Mouse (Mus musculus): Measurements from ENCODE around the gene Edn3.
A peak's percentile ranks its signal among the peaks of the same experiment; 100 is the strongest.

Gene Edn3

GRCm38 (mm10) chr2:174797495-174798068 lies 37.2 kb downstream of the Edn3 start:
- no peak for DNase-seq

DNA sequence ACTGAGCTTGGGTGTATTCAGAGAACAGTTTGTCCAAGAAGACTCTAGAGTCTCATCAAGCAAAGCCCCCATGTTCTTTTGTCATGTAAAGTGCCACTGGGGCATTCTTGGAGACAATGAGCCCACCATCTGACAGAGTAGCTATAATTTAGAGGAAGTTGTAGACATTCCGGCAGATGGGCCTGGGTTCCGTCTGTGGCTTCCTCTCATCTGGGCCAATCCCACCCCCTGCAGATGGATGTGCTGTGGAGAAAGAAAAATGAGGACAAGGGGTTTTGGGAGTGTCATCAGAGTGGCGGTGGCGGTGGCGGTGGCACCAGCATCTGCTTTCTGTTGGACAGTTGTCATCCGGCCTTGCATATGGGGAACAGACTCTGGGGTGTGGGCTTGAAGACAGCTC lies 42.0 kb downstream of the Edn3 start:
- no peak for DNase-seq

- DNase-seq = peak; percentile 7 to 17
Observed at GRCm38 (mm10) chr2:174803661-174804060, 43.2 kb downstream of the Edn3 start.

GRCm38 (mm10) chr2:174807900-174808299 lies 47.5 kb downstream of the Edn3 start:
- DNase-seq = no peak

DNA sequence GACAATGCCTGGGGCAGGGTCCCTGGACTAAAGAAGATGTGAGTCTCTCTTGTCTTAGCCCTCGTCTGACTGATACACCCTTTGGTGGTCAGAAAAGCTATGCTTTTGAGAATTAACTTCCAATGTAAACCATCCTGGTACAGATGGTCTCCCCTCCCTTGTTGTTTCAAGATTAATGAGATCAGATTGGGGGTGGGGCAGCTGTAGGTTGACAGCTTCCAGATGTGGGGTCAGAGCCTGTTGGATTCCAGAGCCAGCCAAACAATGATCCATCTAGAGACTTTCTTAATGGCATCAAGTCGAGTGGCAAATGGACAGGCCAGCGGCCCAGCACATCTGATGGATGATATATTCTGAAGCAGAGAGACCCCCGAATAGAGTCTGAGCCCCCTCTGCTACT lies 48.9 kb downstream of the Edn3 start:
- no peak for DNase-seq

- no peak for DNase-seq
Observed at GRCm38 (mm10) chr2:174813306-174813705, 52.9 kb downstream of the Edn3 start.

DNA sequence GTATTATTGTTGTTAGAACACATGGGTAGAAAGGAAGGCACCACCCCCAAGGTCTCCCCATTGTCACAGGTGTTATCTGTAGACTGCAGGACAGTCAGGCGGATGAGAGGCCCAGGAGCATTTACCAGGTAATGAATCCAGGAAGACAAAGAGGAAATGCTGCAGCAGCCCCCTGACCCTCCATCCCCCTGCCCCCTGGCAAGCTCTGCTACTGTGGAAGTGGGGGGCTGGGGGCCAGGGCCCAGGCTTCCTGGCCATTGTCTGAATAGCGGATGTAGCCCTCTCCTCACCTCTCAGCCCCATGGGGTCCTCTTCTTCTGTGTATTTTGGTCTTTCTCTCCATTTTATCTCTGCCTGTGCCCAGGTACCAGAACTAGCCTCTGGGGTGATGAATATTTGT lies 55.7 kb downstream of the Edn3 start:
- DNase-seq = no peak

GRCm38 (mm10) chr2:174820286-174820685 lies 59.9 kb downstream of the Edn3 start:
- no peak for DNase-seq

DNA sequence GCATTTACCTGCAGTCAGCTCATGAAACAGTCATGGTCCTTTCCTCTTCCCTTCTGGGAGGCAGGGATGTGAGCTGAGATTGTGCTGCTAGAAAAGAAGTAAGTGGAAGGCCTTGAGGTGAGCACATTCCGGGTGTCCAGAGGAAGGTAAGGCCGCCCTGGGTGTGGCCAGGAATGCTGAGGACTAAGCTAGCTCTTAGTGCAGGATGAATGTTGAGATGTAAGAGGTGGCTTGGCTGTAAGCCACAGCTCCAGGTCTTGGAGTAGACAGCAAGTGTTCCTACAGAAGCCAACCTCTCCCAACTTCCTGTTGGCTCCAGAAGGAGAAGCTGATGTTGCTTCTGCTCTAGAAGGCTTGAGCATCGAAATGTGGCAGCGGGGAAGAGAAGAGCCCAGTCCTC lies 67.4 kb downstream of the Edn3 start:
- peak; percentile 78 to 84 for DNase-seq

GRCm38 (mm10) chr2:174833608-174834007 lies 73.2 kb downstream of the Edn3 start:
- no peak for DNase-seq

Data from lung, adult 18-20 months (tissue).